Mouse (Mus musculus) E14TG2a.4 (cell line): Measurements from ENCODE around the gene Rnf144b.

ENCODE experiments used
- CTCF ChIP-seq: conservative IDR thresholded peaks from 2 replicates; pipeline ENCODE4 v1.5.1; 2014; ENCODE audit warnings: low read length
- NANOG ChIP-seq: IDR thresholded peaks from 2 replicates; pipeline ENCODE4 v1.6.1; 2014; ENCODE audit warnings: borderline replicate concordance, low read length, mixed read lengths
- POU5F1 ChIP-seq: IDR thresholded peaks from 2 replicates; pipeline ENCODE4 v1.6.1; 2014; ENCODE audit warnings: low read length, borderline replicate concordance

DNA sequence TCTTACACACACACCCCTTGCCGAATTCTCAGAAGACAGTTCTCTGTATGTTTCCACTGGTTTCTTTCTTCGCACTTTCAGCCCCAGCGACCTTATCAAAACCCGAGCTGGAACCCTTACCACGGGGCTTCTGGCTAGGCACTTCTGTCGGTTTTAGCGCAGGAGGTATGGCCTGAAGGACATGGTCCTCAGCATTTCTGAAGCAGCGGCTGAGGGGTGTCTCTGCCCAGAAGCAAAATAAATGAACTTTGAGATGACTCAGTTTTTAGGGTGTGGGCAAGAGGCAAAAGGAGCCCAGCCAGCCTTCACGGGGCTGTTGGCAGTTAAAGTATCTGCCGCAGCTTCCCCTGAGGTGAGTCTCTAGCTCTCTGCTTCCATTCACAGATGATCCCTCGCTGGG is 72.2 kb downstream of the Rnf144b start:
- TF ChIP-seq CTCF (no peak), NANOG (no peak), POU5F1 (no peak)
